Mouse (Mus musculus) neural tube, embryonic 13.5 days (tissue): ENCODE measurements around the gene Ankrd33b. TPM values are rescaled to one million over a fixed set of nuclear protein-coding genes. Genes with fewer than 3 reads are reported as not detected.
A peak's percentile ranks its signal among the peaks of the same experiment; 100 is the strongest.

Experiments
- ATAC-seq: fragments of 200-750 bp; cut with Nextera tagmentation; 2 replicates; pipeline ENCODE4 v1.8.0; 2017; ENCODE audit warnings: low read depth, mild to moderate bottlenecking, moderate TSS enrichment, moderate library complexity
- H3K27ac ChIP-seq: fragments of 300-500 bp; sonication (generic); replicated peaks from 2 replicates; pipeline ENCODE4 v1.5.1; 2015; ENCODE audit warnings: moderate library complexity, mild to moderate bottlenecking, inconsistent platforms
- H3K27me3 ChIP-seq: fragments of 300-500 bp; sonication (generic); 2 replicates; pipeline ENCODE4 v1.6.1; 2015; ENCODE audit warnings: mild to moderate bottlenecking, inconsistent platforms
- H3K36me3 ChIP-seq: fragments of 300-500 bp; sonication (generic); 2 replicates; pipeline ENCODE4 v1.6.1; 2015; ENCODE audit warnings: mild to moderate bottlenecking, inconsistent platforms
- H3K4me1 ChIP-seq: fragments of 300-500 bp; sonication (generic); replicated peaks from 2 replicates; pipeline ENCODE4 v1.6.1; 2015; ENCODE audit warnings: inconsistent platforms
- H3K4me2 ChIP-seq: fragments of 300-500 bp; sonication (generic); 2 replicates; pipeline ENCODE4 v1.6.1; 2015; ENCODE audit warnings: inconsistent platforms, mild to moderate bottlenecking, moderate library complexity
- H3K4me3 ChIP-seq: fragments of 300-500 bp; sonication (generic); 2 replicates; pipeline ENCODE4 v1.5.1; 2015; ENCODE audit warnings: mild to moderate bottlenecking, inconsistent platforms
- H3K9ac ChIP-seq: fragments of 300-500 bp; sonication (generic); 2 replicates; pipeline ENCODE4 v1.6.1; 2015; ENCODE audit warnings: moderate library complexity, mild to moderate bottlenecking, inconsistent platforms
- H3K9me3 ChIP-seq: fragments of 300-500 bp; sonication (generic); 2 replicates; pipeline ENCODE4 v1.6.1; 2016; ENCODE audit warnings: inconsistent platforms
- WGBS: fragments of 180-500 bp; shearing (Covaris S2); methylation state at CpG from one replicate; pipeline ENCODE4 v1.1.7; 2015; 5-methylcytosine and 5-hydroxymethylcytosine counted together
- polyA plus RNA-seq: library from polyadenylated mRNA; unstranded; fragments of >200 nt; fragmentation: Nextera tagmentation; extraction: Ambion mirVana; gene quantifications from 2 replicates; pipeline ENCODE4 v1.2.1, GENCODE M21; 2015

Ankrd33b gene
- polyA plus RNA-seq, 1 experiment from 2014 or later: 0.99 TPM

DNA sequence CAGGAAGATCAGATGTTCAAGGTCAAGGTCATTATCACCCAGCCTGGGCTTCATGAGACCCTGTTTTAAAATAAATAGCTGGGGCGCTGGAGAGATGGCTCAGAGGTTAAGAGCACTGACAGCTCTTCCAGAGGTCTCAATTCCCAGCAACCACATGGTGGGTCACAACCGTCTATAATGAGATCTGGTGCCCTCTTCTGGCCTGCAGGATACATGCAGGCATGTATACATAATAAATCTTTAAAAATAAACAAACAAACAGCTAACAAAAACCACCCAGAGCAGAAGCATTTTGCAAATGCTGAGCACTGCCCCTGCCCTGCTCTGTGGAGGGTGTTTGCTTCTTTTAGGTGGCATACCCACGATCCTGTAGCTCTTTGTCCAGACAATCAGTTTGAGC lies 29.9 kb upstream of the Ankrd33b start:
- Histone ChIP-seq H3K4me3 (no peak overlapping the region), H3K9ac (no peak overlapping the region), H3K27ac (no peak overlapping the region), H3K36me3 (no peaks in the 10 kb centered on the region), H3K27me3 (no peaks in the 10 kb centered on the region), H3K4me2 (no peak overlapping the region), H3K9me3 (no peaks in the 10 kb centered on the region), H3K4me1 (peaks cover 7% of the 10 kb centered on the region)
- no peak for ATAC-seq
- 81% methylated on average over 3 of the region's 3 CpGs for WGBS

DNA sequence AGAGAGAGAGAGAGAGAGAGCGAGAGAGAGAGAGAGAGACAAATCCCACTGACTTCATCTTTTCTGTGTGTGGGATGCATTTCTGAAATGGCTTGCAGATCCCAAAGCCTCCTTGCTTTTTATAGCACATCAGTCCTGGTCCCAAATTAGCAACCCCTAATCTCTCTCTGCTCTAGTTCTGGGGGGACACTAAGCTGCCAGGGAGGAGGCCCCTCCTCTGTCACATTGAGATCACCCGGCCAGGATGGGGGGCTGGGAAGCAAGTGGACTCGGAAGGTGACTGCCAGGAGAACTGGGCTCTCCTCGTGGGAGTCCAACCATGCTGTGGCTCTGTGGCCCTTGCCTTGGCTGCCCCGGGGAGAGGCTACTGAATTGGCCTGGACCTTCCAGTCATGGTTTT lies 29.2 kb upstream of the Ankrd33b start:
- H3K4me1 ChIP-seq: peaks cover under 1% of the 10 kb centered on the region; the same call in 1 of the 2 replicates
- no peak overlapping the region for H3K27ac ChIP-seq
- no peaks in the 10 kb centered on the region for H3K27me3 ChIP-seq
- no peak overlapping the region for H3K4me2 ChIP-seq
- 84% methylated on average over 5 of the region's 5 CpGs for WGBS
- H3K36me3 ChIP-seq: no peaks in the 10 kb centered on the region
- no peak overlapping the region for H3K9ac ChIP-seq
- H3K4me3 ChIP-seq: no peak overlapping the region
- H3K9me3 ChIP-seq: no peaks in the 10 kb centered on the region
- no peak for ATAC-seq

DNA sequence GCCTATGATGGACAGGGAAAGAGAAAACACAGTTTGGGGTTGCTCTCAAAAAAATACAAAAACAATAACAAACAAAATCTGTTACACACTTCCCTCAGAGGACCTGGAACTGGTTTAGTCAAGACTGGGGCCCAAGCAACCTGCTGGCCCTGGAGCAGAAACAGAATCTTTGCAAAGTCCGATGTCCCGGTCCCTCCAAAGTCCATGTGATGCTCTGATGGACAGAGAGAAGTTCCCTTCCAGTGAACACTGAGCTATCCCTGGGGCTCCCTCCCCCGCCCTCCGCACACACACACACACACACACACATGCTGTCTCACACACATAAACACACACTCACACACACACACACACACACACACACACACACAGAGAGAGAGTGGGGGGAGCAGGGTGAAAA lies 28.5 kb upstream of the Ankrd33b start:
- WGBS: 90% methylated on average over 4 of the region's 4 CpGs
- Histone ChIP-seq H3K4me3 (no peak overlapping the region), H3K4me1 (no peaks in the 10 kb centered on the region), H3K27me3 (no peaks in the 10 kb centered on the region), H3K9me3 (no peaks in the 10 kb centered on the region), H3K4me2 (no peak overlapping the region), H3K27ac (no peak overlapping the region), H3K9ac (no peak overlapping the region), H3K36me3 (no peaks in the 10 kb centered on the region)
- no peak for ATAC-seq

DNA sequence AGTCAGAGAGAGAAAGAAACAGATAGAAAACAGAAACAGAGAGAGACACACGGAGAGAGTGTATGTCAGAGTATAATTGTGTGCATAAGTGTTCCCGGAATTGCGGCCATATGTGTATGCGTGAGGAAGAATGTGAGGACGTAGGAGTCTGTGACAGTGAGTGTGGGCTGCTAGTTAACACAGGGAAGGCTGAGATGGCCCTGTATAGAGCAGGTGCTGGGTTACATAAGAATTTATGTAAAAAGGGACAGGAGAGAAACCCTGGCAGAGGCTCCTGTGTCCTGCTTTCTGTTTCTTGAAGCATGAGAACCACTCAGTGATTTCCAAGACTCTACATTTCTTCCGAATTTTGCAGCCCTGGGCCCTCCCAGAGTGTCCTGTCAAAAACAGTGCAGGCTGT lies 25.9 kb upstream of the Ankrd33b start:
- H3K36me3 ChIP-seq: no peaks in the 10 kb centered on the region
- no peaks in the 10 kb centered on the region for H3K27me3 ChIP-seq
- H3K4me1 ChIP-seq: no peaks in the 10 kb centered on the region
- ATAC-seq: no peak
- no peak overlapping the region for H3K27ac ChIP-seq
- no peak overlapping the region for H3K4me3 ChIP-seq
- 92% methylated on average over 6 of the region's 6 CpGs for WGBS
- no peak overlapping the region for H3K9ac ChIP-seq
- H3K4me2 ChIP-seq: no peak overlapping the region
- H3K9me3 ChIP-seq: no peaks in the 10 kb centered on the region

DNA sequence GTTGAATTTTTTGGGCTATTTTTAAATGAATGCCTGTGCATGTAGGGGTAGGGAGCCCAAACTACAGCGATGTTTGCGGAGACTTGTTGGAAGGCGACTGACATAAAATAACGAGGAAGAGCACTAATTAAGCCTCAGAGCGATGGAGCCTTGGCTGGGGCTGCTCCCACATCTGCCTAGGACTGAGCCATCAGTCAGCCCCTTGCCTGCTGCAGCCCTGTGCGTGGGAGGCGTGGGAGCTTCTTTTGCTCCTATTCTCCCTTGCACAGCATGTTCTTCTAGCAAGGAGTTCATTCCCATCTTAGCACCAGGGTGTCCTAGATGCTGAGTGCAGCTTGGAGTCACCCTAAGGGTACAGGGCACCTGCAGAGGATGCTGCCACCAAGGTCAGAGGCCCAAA lies 25.2 kb upstream of the Ankrd33b start:
- no peaks in the 10 kb centered on the region for H3K36me3 ChIP-seq
- no peak overlapping the region for H3K9ac ChIP-seq
- H3K4me1 ChIP-seq: no peaks in the 10 kb centered on the region
- no peak overlapping the region for H3K27ac ChIP-seq
- no peak overlapping the region for H3K4me3 ChIP-seq
- ATAC-seq: no peak
- H3K9me3 ChIP-seq: no peaks in the 10 kb centered on the region
- H3K27me3 ChIP-seq: no peaks in the 10 kb centered on the region
- 85% methylated on average over 7 of the region's 7 CpGs for WGBS
- no peak overlapping the region for H3K4me2 ChIP-seq

DNA sequence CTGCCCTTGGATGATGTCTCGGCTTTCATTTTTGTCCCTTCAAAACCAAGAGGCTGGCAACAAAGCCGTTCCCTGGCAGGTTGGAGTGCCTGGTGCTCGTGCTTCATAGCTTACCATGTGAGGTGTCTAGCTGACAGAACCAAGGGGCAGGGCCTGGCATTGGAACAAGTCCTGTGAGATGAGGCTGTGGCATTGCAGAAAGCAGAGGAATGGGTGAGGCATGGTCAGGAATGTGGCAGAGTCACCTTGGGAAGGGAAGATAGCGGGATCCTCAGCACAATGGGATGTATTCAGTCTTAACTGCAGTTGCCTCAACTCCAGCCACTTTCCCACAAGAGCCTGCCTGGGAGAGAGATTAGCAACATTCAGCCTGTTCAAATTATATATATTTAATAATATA lies 24.6 kb upstream of the Ankrd33b start:
- peaks cover 4% of the 10 kb centered on the region; the same call in 1 of the 2 replicates for H3K9me3 ChIP-seq
- H3K4me2 ChIP-seq: no peak overlapping the region
- WGBS: 91% methylated on average over 4 of the region's 4 CpGs
- no peaks in the 10 kb centered on the region for H3K4me1 ChIP-seq
- no peak overlapping the region for H3K9ac ChIP-seq
- H3K36me3 ChIP-seq: no peaks in the 10 kb centered on the region
- H3K4me3 ChIP-seq: no peak overlapping the region
- ATAC-seq: no peak
- no peaks in the 10 kb centered on the region for H3K27me3 ChIP-seq
- H3K27ac ChIP-seq: no peak overlapping the region

DNA sequence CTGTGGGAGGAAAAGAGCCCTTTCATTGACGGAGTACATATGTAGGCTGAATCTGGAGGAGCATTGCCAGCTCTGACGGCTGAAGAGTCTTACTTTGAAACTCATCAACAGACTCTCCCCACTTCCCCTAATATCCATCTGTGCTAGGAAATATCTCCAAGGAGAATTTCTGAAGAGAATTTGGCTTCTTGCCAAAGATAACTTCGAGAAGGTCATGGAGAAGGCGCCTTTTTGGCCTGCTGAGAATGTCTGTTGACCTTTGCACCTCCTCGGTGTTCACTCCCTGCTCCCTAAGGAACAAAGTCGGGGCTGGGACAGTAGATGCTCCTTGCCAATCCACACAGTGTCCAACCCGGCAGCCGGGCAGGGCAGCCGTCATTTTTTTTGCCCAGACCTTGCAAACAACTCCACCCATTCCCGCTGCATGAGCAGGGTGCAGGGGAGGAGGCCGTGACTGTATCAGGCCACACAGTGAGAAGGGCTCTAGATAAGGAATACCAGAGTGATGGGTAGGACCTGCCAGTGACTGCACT lies 14.5 kb upstream of the Ankrd33b start:
- H3K9me3 ChIP-seq: peaks cover under 1% of the 10 kb centered on the region; the same call in 1 of the 2 replicates
- H3K27ac ChIP-seq: no peak overlapping the region
- no peak overlapping the region for H3K4me2 ChIP-seq

DNA sequence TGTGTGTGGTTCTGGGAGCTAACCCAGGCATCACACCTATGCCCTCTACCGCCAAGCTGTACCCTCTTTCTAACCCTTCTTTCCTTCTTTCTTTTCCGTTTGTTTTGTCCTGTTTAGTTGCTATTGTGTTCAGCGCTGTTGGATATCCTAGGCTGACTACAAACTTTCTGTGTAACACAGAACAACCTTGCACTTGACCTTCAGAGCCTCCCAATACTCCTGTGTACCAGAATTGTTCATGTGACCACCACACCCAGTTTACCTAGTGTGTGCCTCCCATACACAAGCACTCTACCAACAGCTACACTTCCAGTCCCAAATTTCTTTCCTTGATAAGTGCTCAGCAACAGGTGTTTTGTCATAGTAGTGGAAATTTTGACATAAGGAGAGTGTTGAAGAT lies 11.9 kb upstream of the Ankrd33b start:
- no peak for ATAC-seq
- WGBS: 84% methylated on average over 3 of the region's 3 CpGs

More for the DNA sequence above, 14.5 kb upstream of the Ankrd33b start:
- Histone ChIP-seq H3K4me3 (no peak overlapping the region), H3K9ac (no peak overlapping the region), H3K4me1 (no peaks in the 10 kb centered on the region), H3K36me3 (no peaks in the 10 kb centered on the region), H3K27me3 (no peaks in the 10 kb centered on the region)
- ATAC-seq: no peak
- WGBS: 65% methylated on average over 11 of the region's 11 CpGs

DNA sequence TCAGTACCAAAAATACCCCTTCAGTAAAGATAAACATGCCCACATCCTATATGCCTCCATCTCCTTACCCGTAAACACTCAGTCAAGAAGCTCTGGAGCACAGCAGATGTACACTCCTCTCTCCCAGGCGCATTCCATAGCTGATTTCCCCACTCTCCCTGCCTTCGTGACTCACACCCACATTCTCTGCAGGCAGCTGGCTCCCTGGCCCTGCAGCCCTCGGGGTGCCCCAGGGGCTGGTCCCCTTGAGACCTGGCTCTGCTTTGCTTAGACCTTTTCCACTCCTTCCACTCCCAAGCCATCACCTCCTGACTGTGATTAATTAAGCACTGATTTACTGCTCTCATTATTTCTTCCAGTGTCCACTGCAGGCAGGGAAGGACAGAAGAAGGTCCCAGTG lies 7.7 kb upstream of the Ankrd33b start:
- H3K4me3 ChIP-seq: no peak overlapping the region
- no peaks in the 10 kb centered on the region for H3K4me1 ChIP-seq
- WGBS: 46% methylated on average over 4 of the region's 4 CpGs
- H3K27ac ChIP-seq: no peak overlapping the region
- H3K36me3 ChIP-seq: no peaks in the 10 kb centered on the region
- H3K4me2 ChIP-seq: no peak overlapping the region
- H3K27me3 ChIP-seq: peaks cover 13% of the 10 kb centered on the region
- no peaks in the 10 kb centered on the region; the same call in 1 of the 2 replicates for H3K9me3 ChIP-seq
- no peak overlapping the region for H3K9ac ChIP-seq
- ATAC-seq: no peak

More for the DNA sequence above, 11.9 kb upstream of the Ankrd33b start:
- H3K9me3 ChIP-seq: no peaks in the 10 kb centered on the region; the same call in 1 of the 2 replicates
- H3K27me3 ChIP-seq: no peaks in the 10 kb centered on the region
- H3K4me2 ChIP-seq: no peak overlapping the region
- H3K4me3 ChIP-seq: no peak overlapping the region
- no peaks in the 10 kb centered on the region for H3K4me1 ChIP-seq
- no peak overlapping the region for H3K27ac ChIP-seq
- H3K36me3 ChIP-seq: no peaks in the 10 kb centered on the region
- no peak overlapping the region for H3K9ac ChIP-seq

DNA sequence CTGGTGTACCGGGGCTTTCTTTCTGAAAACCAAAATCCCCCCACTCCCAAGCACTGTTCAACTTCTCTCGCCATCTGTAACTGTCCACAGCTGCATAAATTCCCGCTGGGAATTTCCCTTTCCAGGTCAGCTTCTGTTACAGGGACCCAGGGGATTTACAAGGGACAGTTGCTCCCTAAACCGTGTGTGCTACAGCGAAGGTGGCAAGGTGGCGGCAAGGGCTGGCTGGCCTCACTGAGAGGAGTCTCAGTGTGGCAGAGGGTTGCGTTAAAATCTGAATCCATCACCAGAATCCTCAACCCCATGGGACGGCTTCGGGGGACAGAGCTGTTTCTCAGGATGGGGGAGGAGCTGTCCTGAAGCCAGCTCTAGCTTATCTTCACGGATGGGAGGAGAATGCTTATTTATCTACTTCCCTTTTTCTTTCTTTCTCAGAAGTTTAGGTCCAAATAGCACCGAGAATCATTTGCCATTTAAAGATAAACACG lies 1.6 kb upstream of the Ankrd33b start:
- ATAC-seq: no peak
- Histone ChIP-seq H3K4me1 (peaks cover 36% of the 10 kb centered on the region), H3K4me2 (0 out of 2 replicates have a peak overlapping the region, but pooled peaks have one; percentile 14), H3K9ac (no peak overlapping the region), H3K4me3 (no peak overlapping the region), H3K27me3 (peaks cover 70% of the 10 kb centered on the region), H3K9me3 (no peaks in the 10 kb centered on the region), H3K27ac (no peak overlapping the region), H3K36me3 (no peaks in the 10 kb centered on the region)
- 10% methylated on average over 12 of the region's 12 CpGs for WGBS

DNA sequence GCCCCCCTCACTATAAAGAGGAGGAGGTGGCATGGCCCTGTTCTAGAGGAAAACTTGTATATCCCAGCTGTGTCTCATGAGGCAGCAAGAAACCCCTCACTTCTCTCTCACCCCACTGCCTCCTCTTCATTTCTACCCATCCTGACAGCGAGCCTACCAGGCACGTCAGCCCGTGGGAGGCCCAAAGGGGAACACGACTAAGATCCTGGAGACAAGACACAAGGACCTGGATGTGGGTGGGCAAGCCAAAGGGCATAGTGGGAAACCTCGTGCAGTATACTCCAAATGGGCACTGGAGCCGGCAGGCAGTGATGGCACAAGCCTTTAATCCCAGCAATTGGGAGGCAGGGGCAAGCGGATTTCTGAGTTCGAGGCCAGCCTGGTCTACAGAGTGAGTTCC lies 1.0 kb upstream of the Ankrd33b start:
- no peak for ATAC-seq
- whole genome bisulfite sequencing: 21% methylated on average over 8 of the region's 8 CpGs
- Histone ChIP-seq H3K4me3 (no peak overlapping the region), H3K4me1 (peaks cover 36% of the 10 kb centered on the region), H3K36me3 (no peaks in the 10 kb centered on the region), H3K4me2 (peak overlapping the region; percentile 100; the same call in 1 of the 2 replicates), H3K27ac (no peak overlapping the region), H3K9me3 (no peaks in the 10 kb centered on the region), H3K9ac (no peak overlapping the region), H3K27me3 (peaks cover 76% of the 10 kb centered on the region)

DNA sequence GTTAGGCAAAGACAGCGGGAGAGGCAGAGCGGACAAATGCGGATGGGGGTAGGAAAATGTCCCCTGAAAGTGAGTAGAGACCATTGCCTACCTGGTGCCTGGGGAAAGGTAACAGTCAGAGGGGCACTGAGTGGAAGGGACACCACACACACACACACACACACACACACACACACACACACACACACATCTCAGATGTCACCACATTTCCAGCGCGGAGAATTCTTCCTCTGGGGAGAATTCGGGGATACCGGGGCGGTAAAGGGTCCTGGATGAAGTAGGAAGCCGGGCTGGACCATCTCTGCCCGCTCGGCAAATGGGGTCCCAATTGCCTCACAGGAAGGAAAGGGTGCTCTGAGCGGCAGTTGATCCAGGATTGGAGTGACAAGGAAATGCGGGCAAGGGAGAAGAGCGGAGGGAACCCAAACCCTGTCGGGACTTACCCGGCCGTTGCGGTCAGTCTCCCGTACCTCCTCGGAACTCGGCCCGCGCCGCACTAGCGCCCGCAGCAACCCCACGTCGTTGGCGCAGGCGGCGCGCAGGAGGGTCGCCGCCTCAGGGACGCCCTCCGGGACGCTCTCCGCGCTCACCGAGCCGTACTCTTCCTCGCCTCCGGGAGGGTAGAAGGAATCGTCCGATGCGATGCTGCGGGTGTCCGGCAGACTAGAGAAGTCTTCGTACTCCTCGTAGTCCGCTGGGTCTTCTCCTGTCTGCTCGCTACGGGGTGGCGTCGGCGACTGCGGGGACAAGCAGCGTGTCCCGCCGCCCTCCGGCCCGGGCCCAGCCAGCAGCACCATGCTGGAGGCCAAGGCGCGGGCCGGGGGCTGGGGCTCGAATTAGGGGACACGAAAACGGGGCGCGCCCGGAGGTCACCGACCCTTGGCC lies 688 bp downstream of the Ankrd33b start:
- Histone ChIP-seq H3K27ac (no peak overlapping the region), H3K4me2 (peak overlapping the region; percentile 100), H3K9me3 (no peaks in the 10 kb centered on the region), H3K27me3 (peaks cover 87% of the 10 kb centered on the region), H3K36me3 (no peaks in the 10 kb centered on the region), H3K4me3 (peak overlapping the region; percentile 56), H3K4me1 (peaks cover 36% of the 10 kb centered on the region), H3K9ac (peak overlapping the region; percentile 72)
- WGBS: under 1% methylated on average over 72 of the region's 72 CpGs
- ATAC-seq: peak; percentile 44; the same call in 1 of the 2 replicates
